Mouse (Mus musculus): ENCODE data around the gene Slc22a7.

GRCm38 (mm10) chr17:46388200-46388599, 50.1 kb downstream of the Slc22a7 start:
- TF ChIP-seq CTCF (conservative IDR thresholded peaks at IDR 0.05; ENCODE audit: low read length) (no peak), POU5F1 (IDR thresholded peaks at IDR 0.05; ENCODE audit: borderline replicate concordance, low read length) (no peak), NANOG (IDR thresholded peaks at IDR 0.05; ENCODE audit: borderline replicate concordance, low read length) (no peak)

Measured in E14TG2a.4 (cell line).